Mouse (Mus musculus) heart, embryonic 14.5 days (tissue): Measurements from ENCODE around the gene Zranb1. TPM values are rescaled to one million over a fixed set of nuclear protein-coding genes. Genes with fewer than 3 reads are reported as not detected.

ENCODE experiments used
- polyA plus RNA-seq: library from polyadenylated mRNA; unstranded; fragments of >200 nt; fragmentation: Nextera tagmentation; extraction: Ambion mirVana; gene quantifications from 2 replicates; pipeline ENCODE4 v1.2.1, GENCODE M21; 2014

Gene Zranb1
- polyA plus RNA-seq, 1 experiment from 2014 or later: 13.6 TPM

Other genes with a start within 250 kb of the Zranb1 start
- 15.4 and 15.6 TPM in 2 replicates for gene Fam53b, start 117.3 kb upstream of the Zranb1 start, polyA plus RNA-seq
- 40.4 and 42.0 TPM in 2 replicates for gene Eef1akmt2, start 78.5 kb upstream of the Zranb1 start, polyA plus RNA-seq
- 29.4 and 33.0 TPM in 2 replicates for gene Abraxas2, start 71.9 kb upstream of the Zranb1 start, polyA plus RNA-seq
- gene Fgfr2, start 192.2 kb downstream of the Zranb1 start, polyA plus RNA-seq: 20.5 and 22.4 TPM in 2 replicates
- gene Ctbp2, start 193.2 kb downstream of the Zranb1 start, polyA plus RNA-seq: 52.1 and 54.3 TPM in 2 replicates